Mouse (Mus musculus) layer of hippocampus, adult 2 months (tissue): ENCODE measurements at regions not wholly inside any gene's neighbourhood (a gene's known extent, or its start where the extent isn't known, plus 50 kb on each side); places are given as distances from the start of the nearest gene placed in this dataset.
A peak's percentile ranks its signal among the peaks of the same experiment; 100 is the strongest.

Experiments
- DNase-seq, 2 experiments: peaks; one replicate each; pipeline ENCODE4 v3.0.0; 2022; ENCODE audit warnings: low spot score in 2 of 2
- H3K27ac ChIP-seq: fragments of 200-600 bp; 2 replicates; pipeline ENCODE4 v1.8.1; 2022
- H3K4me3 ChIP-seq: fragments of 200-600 bp; 2 replicates; pipeline ENCODE4 v1.8.1; 2022; ENCODE audit warnings: mild to moderate bottlenecking
- CTCF ChIP-seq: fragments of 200-600 bp; conservative IDR thresholded peaks from 2 replicates; pipeline ENCODE4 v1.8.1; 2022; ENCODE audit warnings: antibody characterized with exemption, mild to moderate bottlenecking, moderate library complexity

GRCm38 (mm10) chr19:26938911-26939310 lies 53.2 kb downstream of the Gm815 start:
- no peak for TF ChIP-seq CTCF
- no peak overlapping the region for H3K27ac ChIP-seq
- H3K4me3 ChIP-seq: no peak overlapping the region
- no peak for DNase-seq

GRCm38 (mm10) chr19:26944006-26944405 lies 58.3 kb downstream of the Gm815 start:
- Histone ChIP-seq H3K4me3 (no peak overlapping the region), H3K27ac (no peak overlapping the region)
- DNase-seq: no peak
- TF ChIP-seq CTCF: no peak

GRCm38 (mm10) chr19:26946562-26946961 lies 60.9 kb downstream of the Gm815 start:
- no peak for DNase-seq
- TF ChIP-seq CTCF: no peak
- Histone ChIP-seq H3K4me3 (no peak overlapping the region), H3K27ac (no peak overlapping the region)

- DNase-seq: no peak
- no peak for TF ChIP-seq CTCF
- Histone ChIP-seq H3K27ac (no peak overlapping the region), H3K4me3 (no peak overlapping the region)
Measured at GRCm38 (mm10) chr19:26948479-26948878, 62.8 kb downstream of the Gm815 start.

GRCm38 (mm10) chr19:26949153-26949552 lies 63.5 kb downstream of the Gm815 start:
- H3K4me3 ChIP-seq: no peak overlapping the region
- TF ChIP-seq CTCF: no peak

GRCm38 (mm10) chr19:26953348-26953747 lies 67.7 kb downstream of the Gm815 start:
- Histone ChIP-seq H3K27ac (no peak overlapping the region), H3K4me3 (no peak overlapping the region)
- TF ChIP-seq CTCF: peak; percentile 67
- DNase-seq: peak in 1 of 2 experiments; percentile 16

More at GRCm38 (mm10) chr19:26949153-26949552, 63.5 kb downstream of the Gm815 start:
- no peak overlapping the region for H3K27ac ChIP-seq
- DNase-seq: no peak

- no peak for TF ChIP-seq CTCF
- Histone ChIP-seq H3K4me3 (no peak overlapping the region), H3K27ac (no peak overlapping the region)
- DNase-seq: no peak
Measured at GRCm38 (mm10) chr19:26966055-26966760, 80.5 kb downstream of the Gm815 start.

- peak; percentile 78 for TF ChIP-seq CTCF
- Histone ChIP-seq H3K27ac (no peak overlapping the region), H3K4me3 (no peak overlapping the region)
- DNase-seq: peak; percentile 11 to 37
Measured at GRCm38 (mm10) chr19:26973058-26973457, 87.4 kb downstream of the Gm815 start.

- H3K27ac ChIP-seq: no peak overlapping the region
- no peak overlapping the region for H3K4me3 ChIP-seq
- no peak for DNase-seq
- no peak for TF ChIP-seq CTCF
Measured at GRCm38 (mm10) chr19:26973773-26974548, 88.3 kb downstream of the Gm815 start.

- Histone ChIP-seq H3K4me3 (no peak overlapping the region), H3K27ac (no peak overlapping the region)
- no peak for TF ChIP-seq CTCF
- no peak for DNase-seq
Measured at GRCm38 (mm10) chr19:26974576-26975204, 89.0 kb downstream of the Gm815 start.

GRCm38 (mm10) chr19:26976604-26977322 lies 91.1 kb downstream of the Gm815 start:
- no peak for TF ChIP-seq CTCF
- DNase-seq: no peak
- H3K4me3 ChIP-seq: no peak overlapping the region
- H3K27ac ChIP-seq: no peak overlapping the region

GRCm38 (mm10) chr19:26977887-26978639 lies 92.4 kb downstream of the Gm815 start:
- H3K27ac ChIP-seq: no peak overlapping the region
- TF ChIP-seq CTCF: no peak

More at GRCm38 (mm10) chr19:26977887-26978639, 92.4 kb downstream of the Gm815 start:
- no peak overlapping the region for H3K4me3 ChIP-seq
- DNase-seq: no peak
